ENCODE assay signal across 15 mouse cellular contexts in genomic region chr17:62269279-62269678, GRCm38 (mm10).
"Had no signal": no experiment of that assay in that cellular context is flagged by ENCODE, and none has a peak within 500 bp of the region (broad histone marks: within the 10 kb centered on the region; RNA-seq: fewer than 3 reads in every experiment).

No protein-coding gene starts in this region.

- H3K4me3 ChIP-seq: neural tube, embryonic 13.5 days; neural tube, embryonic 15.5 days; stomach, embryonic 15.5 days had no signal

- DNase-seq: retina, postnatal 1 day; right cerebral cortex, adult 18-20 months; right cerebral cortex, postnatal 14 days; right cerebral cortex, postnatal 25 days; right cerebral cortex, postnatal 4 days; spleen, adult 18-20 months; thymus, adult 18-20 months; thymus, adult 2 months; thymus, postnatal 14 days; thymus, postnatal 25 days; thymus, postnatal 36 days; thymus, postnatal 4 days had no signal

- H3K4me1 ChIP-seq: neural tube, embryonic 13.5 days; neural tube, embryonic 15.5 days; stomach, embryonic 15.5 days had no signal
